Mouse (Mus musculus): ENCODE results near the gene Adam10.
A peak's percentile ranks its signal among the peaks of the same experiment; 100 is the strongest.

The Adam10 gene

DNA sequence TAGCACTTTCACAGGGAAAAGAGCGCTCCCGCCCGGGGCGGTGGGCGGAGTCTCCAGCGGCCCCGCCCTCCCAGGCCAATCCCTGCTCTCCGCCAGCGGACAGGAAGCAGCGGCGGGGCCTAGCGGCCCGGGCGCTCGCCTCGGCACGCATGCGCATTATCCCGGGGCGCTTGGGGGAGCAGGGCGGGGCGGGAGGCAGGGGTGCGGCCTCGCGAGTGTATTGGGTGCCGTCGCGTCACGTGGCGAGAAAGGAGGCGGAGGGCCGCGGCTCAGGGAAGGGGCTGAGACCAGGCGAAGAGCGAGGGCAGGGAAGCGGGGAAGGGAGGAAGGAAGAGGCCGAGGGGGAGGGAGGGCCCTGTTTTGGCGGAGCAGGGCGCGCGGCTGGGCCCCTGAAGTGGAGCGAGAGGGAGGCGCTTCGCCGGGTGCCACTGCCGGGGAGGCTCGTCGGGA lies at the start of gene Adam10:
Gene Adam10 (plus strand): TSS at position 316 of the 450 bp plus-strand sequence.
- DNase-seq = peak; percentile 99

DNA sequence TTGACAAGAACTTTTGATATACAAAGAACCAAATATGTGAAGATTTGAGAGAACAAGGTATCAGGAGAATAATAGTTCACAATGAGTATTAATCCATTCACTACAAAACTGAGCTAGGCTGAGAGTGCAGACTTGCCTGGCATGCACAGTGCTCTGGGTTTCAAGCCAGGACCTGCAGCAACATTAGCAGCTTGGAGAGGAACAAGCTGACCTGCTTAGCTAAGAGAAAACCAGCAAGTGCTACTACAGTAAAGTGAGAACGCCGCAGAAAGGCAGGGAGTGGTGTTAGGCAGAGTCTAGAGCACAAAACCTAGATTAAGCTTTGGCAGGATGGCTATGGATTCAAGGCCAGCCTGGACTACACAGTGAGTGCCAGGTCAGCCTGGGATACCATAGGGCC lies 49.1 kb upstream of the Adam10 start:
- no peak for DNase-seq

DNA sequence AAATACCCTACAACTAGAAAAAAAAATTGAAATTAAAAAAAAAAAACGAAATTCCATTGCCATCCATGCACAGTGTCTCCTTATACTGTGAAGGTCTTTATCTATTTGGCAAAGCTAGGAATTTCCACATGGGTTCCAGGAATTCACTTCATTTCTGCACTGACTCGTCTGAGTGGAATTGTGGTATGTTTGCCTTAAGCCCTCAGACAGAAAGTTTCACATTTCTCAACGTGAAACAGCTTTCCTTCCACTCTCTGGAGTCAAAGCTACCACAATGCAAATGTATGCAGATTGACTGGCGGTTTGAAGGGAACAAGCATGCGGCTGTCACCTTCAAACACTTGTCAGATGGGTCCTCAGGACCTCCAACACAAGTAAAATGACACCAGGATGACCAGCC lies 47.1 kb upstream of the Adam10 start:
- DNase-seq = no peak

DNA sequence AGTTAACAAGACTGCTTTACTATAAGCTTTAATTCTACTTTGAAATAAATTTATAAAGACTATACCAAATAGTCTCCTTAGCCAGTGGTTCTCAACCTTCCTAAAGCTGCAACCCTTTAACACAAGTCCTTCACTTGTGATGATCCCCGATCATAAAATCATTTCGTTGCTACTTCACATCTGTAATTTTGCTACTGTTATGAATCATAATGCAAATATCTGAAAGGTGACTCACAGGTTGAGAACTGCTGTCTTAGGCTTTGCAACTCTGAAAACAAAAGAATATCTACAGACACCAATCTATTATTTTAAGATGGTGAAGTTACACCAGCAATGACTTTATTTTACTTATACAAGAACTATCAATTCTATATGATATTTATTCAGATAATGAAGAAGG lies 42.0 kb upstream of the Adam10 start:
- no peak for DNase-seq

DNA sequence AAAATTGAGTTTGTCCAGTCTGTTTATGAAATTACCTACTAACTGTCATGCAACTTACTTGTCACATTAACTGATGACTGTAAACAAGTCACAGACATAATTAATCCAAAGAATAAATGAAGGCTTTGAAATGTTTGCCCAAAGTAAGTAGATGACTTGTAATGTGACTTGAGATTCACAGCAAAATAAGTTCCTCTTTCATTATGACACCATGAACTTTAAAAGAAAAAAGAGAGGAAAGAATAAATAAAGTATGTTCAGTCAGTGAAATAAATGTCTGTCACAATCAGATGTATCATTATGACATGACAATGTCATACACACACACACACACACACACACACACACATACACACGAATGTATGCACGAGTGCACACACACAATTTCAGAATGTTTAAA lies 28.5 kb upstream of the Adam10 start:
- no peak for DNase-seq

DNA sequence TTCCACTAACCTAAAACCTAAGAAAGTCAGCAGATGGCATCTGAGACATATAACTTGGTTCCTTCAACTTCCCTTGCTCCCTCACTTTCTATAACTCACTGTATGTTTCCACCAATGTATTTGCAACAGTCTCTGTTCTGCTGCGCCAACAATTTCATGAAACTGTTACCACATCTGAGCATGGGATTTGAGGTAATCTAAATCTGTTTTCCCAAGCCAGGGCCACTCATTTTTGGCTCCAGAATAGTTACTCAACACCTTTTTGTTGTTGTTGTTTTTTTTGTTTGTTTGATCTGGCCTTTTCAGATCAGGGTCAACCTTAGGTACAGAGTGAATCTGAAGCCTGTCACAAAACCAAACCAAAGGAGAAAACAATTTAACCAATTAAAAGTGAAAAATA lies 27.8 kb upstream of the Adam10 start:
- no peak for DNase-seq

DNA sequence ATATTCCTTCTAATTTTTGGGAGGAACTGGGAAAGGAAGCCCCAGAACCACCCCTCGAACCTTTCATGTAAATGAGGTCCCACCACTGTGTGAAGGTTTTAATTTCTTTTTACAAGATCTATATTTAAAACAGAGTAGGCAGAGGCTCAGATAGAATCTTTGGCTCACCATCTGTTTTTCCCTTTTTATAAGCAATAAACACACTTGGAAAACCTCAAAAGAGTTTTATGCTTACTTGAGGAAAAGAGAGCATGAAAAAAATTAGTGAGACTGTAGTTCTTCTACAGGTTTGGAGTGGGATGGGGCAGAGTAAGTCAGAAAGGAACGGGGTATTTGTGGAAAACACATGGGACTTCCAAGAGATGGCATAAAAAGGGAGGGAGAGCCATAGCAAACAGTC lies 26.6 kb upstream of the Adam10 start:
- DNase-seq = no peak

DNA sequence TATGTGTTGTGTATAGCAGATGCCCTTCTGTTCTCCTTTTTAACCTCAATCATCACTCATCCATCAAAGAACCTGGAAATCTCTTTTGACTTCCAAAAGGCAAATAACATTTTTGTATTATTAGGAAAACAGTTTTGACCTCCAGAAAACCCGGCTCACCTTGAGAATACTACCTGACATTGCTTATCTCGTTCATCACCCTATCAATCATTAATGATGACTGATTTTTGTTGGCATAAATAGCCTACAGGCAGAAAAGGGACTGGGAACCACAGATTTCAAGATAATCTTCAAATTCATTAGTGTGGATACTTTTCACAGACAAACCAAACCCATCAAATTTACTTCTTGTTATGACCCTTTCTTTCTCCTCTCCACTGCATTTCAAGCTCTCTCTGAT lies 24.9 kb upstream of the Adam10 start:
- no peak for DNase-seq

DNA sequence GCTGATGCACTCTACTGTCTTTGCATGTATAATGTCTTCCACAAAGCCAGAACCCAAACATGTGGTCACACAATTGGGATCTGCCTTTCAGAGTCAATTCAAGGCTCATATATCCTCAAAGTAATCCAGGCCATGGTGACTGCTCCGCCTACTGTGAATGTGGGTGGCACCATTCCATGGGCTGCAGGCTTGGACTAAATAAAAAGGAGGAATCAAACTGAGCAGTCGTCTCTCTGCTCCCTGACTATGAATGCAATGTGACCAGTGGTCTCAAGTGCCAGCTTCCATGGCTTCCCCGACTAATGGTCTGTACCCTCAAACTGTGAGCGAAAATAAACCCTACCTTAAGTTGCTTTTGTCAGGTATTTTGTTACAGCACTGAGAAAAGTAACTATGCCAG lies 24.3 kb upstream of the Adam10 start:
- DNase-seq = no peak

DNA sequence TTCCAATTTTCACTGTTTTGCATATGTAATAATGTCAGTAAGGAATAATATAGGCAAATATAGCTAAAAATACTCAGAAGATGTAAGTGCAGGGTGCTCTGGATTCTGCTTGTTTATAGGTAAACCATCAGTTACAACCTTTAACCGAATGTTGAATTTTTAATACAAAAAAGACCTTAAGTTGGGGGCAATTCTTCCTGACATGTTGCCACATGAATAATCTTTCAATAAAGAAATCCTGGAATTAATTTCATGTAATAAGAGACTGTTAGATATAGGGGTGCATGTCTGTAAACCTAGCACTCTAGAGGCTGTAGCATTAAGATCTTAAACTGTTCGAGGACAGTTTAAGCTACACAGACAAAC lies 23.1 kb upstream of the Adam10 start:
- DNase-seq = no peak

DNA sequence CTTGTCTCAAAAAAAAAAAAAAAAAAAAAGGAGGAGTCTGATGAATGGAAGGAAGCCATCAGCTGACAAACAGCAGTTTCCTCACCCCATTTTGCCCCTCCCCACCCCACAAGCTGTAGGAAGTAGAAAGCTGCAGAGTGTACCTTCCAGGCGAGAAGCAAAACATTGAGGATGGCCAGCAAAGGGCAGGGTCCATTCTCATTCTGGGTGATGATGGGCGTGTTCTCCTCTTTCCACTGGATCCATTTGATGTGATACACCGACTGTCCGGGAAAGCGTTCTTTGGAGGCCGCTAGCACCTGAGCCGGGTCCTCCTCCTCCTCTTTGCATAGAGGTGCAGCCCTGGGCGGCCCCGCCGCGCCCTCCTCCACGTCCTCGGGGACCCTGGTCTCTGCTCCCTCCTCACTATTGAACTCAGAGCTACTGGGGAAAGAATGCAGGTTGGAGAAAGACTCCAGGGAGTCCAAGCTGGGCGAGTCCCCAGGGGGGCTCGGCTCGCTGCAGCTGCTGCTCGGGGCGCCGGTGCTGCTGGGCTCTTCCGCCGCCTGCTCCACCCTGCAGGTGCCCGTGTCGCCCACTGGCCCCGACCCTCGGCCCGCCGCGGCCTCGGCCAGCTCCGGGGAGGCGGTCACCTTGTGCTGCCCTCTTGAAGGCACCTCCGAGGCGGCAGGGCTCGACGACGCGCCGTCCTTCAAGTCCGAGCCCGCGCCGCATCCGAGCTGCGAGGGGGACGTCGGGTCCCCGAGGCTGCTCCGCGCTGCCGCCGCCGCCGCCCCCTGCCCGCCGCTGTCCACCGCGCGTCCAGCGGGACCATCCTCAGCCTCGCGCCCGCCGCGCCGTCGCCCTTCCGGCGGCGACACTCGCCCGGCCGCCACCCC lies 22.4 kb upstream of the Adam10 start, which contains the start of gene Gm10642:
Gene Gm10642 (plus strand): TSS at position 122 of the 878 bp plus-strand sequence.
- DNase-seq = peak; percentile 65

DNA sequence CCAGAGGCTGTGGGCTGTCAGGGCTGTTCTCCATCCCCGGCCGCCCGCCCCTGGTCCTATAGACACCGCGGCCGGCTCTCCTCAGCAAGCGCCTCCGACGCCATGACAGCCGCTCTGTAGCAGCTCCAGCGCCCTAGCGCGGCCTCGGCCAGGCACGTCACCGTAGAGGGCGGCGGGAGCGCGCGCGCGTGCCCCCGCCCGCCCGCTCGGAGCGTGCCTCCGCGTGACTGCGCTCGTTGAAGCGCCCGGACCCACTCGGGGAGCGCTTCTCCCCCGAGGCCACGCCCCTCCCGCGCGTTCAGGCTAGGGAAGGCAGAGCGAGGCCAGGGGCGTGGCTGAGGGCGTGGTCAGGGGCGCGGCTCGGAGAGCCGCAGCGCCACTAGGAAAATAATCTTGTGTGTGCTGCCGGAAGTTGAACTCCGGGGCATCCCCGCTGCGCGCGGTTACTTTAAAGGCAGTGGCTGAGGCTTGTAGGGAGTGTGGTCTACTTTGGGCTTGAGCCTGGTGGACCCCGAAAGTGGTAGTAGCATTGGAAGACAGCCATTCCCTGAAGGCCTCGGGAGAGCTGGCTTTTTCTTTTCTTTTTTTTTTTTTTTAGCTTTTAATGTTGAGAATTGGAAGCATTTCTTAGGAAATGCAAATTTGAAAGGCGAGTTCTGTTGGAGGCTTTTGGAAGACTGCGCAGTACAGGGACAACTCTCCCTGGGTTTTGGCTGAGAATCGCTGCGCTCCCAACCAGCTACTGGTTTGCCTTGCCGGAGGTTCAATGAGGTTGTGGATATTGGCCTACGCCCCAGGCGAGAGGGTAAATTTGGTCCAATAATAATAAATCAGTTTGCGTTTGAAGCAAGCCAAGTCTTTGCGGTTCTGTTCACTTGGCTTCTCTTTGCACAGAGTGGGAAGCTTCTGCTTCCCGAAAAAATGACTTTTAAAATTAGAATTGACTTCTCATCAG lies 21.5 kb upstream of the Adam10 start, which contains the start of gene Mindy2:
Gene Mindy2 (minus strand): TSS at position 162 of the 955 bp plus-strand sequence.
- peak; percentile 99 for DNase-seq

DNA sequence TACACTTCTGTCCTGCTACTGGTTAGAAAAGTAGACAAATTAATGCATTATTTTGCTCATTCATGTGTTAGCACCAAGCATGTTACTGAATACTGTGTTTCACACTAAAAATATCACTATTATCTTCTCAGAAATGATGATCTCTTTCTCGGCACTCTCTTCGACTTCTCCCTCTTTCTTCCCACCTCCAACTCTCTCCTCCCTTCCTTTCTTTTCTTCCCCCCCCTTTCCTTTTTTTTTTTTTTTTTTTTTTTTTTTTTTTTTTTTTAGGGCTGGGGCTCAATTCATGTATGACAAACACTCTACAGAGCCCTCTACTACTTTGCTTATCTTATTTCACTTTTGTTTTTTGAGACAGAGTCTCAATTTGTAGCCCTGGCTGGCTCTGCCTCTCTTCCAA lies 20.5 kb upstream of the Adam10 start:
- no peak for DNase-seq

DNA sequence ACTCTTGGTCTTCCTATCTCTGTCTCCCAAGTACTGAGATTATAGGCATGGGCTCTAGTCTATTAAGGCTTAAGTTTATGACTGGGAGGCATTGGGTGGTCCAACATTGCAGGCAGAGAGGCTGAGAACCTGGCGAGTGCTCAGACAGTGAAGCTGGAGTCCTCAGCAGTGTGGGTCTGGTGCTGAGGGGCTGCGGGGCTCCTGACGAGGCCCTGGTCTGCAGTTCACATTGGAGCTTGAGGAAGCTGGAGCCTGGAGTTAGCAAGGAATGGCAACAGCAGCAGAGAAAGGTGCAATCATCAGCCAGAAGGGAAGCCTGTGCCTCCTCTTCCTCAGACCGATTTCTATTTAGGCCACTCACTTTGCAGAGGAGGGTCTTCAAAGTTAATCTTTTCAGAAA lies 13.9 kb upstream of the Adam10 start:
- no peak for DNase-seq

DNA sequence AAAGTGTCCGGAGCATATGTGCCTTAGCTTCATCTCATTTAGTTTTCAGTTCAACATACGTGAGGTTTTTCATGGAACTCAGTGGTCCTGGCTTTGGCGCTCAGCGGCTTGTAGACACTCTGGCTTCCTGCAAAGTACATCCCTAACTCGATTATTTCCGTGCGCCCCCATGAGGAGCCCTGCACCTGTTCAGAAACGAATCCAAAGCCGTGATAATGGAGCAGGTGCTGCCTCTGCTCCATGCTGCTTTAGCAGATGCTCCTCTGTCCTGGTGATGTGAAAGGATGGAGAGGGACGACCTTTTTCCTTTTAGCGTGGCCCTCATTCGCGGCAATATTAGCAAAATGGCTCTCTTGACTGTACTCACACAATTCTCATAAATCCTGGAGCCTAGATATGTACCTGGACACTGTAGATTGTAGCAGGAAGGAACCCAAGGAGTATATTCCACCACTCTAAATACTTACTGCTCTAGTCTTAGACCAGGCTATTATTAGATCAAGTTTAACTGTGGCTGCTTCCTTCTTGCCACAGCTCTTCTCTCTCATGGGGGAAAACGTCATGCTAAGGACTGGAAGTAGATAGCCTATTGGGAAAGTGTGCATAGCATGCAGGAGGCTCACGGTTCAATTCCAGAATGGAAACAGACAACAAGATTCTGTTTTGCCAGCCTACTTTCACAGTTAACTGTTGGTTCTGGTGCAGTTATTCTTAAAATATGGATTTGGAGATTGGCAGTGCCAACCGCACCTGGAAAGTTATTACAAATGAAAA lies 13.2 kb upstream of the Adam10 start:
- DNase-seq = no peak

DNA sequence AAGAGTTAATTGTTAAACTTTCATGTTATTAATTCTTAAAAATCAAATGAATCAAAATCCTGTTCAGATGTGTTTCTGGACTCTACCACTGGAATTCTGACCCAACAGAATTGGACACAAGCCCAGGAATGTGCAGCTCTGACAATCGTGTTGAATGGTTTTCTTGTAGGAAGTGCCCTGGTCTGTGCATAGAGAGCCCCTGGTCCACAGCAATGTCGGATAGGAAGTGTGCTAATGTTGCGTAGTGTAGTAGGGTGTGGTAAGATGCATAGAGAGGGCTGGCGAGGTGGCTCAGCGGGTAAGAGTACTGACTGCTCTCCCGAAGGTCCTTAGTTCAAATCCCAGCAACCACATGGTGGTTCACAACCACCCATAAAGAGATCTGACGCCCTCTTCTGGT lies 12.0 kb upstream of the Adam10 start:
- DNase-seq = no peak

DNA sequence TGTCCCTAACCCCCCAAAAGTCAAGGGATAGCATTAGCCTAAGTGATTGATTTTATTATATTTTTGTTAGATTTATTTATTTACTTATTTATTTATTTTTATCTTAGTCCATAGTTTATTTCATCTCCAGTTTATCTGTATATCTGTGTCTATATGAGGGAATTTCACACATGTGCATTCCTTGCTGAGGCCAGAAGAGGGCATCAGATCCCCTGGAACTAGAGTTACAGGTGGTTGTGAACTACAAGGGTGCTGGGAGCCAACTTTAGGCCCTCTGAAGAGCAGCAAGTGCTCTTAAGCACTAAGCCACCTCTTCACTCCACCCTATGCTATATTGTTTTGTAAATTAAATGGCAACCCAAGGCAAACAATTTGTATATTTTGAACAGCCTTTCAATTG lies 10.7 kb upstream of the Adam10 start:
- DNase-seq = no peak

DNA sequence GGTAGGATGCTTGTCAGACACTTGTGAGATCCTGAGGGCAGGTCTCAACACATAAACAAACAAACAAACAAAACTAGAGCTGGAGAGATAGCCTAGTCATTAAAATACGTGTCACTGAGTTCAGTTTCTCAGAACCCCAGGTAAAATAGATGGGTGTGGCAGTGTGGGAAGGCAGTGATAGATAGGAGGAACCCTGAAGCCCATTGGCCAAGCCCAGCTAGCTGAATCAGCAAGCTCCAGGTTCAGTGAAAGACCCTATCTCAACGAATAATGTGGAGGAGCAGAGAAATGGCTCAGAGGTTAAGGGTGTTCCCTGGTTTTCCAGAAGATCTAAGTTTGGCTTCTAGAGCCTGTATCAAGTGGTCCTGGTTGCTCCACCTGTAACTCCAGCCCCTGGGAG lies 9.6 kb upstream of the Adam10 start:
- DNase-seq = no peak

DNA sequence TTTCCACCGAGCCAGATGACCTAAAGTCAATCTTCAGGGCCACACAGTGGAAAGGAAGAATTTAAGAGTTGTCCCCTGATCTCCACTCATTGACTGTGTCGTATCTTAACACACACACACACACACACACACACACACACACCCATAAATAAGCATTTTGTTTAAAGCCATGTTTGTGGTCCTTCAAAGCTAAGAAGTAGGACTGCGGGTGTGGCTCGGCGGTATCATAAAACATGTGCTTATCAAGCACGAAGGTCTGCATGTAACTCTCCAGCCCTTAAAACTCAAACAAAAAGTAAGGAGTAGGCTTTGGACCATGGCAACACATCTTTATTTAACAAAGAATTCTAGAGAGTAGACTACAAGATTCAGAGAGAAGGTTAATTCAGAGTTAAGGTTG lies 8.4 kb upstream of the Adam10 start:
- DNase-seq = no peak

DNA sequence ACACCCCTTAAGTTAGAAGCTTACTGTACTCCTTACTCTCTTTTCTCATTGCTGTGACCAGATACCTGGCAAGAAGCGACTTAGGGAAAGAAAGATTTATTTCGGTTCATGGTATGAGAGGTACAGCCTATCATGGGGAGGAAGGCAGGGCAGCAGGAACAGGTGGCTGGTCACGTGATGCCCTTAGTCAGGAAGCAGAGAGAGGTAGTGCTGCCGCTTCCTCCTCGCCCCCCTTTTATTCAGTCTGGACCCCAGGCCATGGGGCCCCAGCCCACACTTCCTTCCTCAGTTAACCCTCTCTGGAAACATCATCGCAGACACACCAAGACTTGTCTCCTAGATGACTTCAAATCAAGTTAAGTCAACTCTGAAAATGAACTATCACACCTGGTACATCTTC lies 7.5 kb upstream of the Adam10 start:
- no peak for DNase-seq

DNA sequence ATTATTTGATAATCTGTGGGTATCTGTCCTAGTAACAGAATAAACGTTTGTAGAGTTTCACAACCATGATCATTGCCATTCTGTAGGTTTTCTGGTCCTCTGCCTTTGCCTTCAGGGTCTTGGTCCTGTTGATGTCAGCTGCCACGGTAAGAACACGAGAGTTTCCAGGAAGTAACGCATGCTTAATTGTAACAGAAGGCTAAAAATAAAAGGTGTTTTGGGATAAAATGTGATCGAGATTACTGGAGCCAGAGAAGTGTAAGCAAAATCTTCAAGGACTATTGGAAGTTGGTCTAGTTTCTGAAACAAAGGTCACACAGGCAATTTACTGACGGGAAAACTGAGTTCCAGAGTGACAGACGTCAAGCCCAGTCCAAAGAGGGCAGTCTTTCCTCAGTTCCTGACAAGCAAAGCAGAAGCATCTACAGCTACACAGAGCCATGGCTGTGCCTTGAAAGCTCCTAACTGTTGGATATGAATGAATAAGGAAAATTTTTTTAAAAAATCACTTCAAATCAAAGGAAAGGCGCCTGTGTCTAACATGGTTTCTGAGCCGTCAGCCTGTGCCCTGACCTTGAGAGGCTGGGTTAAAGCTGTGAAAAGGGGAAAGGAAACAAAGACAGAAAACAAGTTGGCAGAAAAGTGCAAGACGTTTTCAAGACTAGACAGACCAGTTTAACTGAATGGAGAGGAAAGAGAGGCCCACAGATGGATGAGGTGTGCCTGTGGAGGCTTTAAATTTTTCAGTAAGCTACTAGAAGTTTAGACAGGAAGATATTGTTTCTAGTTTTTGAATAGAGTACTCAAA lies 6.8 kb upstream of the Adam10 start:
- DNase-seq = peak; percentile 48

DNA sequence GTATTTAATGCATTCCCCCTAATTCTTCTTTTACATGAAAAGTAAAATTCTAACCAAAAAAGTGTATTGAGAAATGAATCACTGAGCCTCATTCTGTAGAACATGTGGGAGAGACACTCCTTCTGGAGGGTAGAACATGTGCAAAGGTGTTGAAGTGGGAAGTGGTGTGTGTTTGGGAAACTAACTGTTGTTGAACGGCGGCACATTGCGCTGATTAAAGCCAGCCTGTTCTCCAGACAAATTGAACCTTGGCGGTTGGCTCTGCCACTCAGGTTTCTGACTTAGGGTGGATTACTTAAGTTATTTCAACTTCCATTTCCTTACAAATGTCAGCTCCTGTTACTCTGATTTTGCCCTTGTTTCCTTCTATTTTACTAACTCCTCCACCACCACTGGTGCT lies 5.1 kb upstream of the Adam10 start:
- no peak for DNase-seq
